Comparison of ENCODE assay signal across 8 mouse cellular contexts in genomic region chr4:151044944-151045570, GRCm38 (mm10). TPM values are rescaled to one million over a fixed set of nuclear protein-coding genes. Genes with fewer than 3 reads are reported as not detected.
DNase-seq lines count a peak whose midpoint lies in the region; ATAC-seq lines count a peak whose summit lies in the region.

No protein-coding gene starts in this region.

- peak overlapping the region; percentile 66 for H3K4me3 ChIP-seq in lung, embryonic 16.5 days (ENCODE audit: low read length)
- H3K4me3 ChIP-seq in embryonic facial prominence, embryonic 10.5 days = peak overlapping the region; percentile 71
- H3K4me3 ChIP-seq in heart, embryonic 15.5 days = peak overlapping the region; percentile 59
- peak overlapping the region; percentile 63 for H3K4me3 ChIP-seq in limb, embryonic 12.5 days (replicated peaks)

- ATAC-seq in lung, embryonic 16.5 days (ENCODE audit: low read depth) = no peak; the same call in 1 of the 2 replicates
- no peak for ATAC-seq in heart, embryonic 15.5 days (replicated peaks; ENCODE audit: insufficient number of reproducible peaks, insufficient read depth, low FRiP score, low read depth)
- no peak for ATAC-seq in limb, embryonic 12.5 days (ENCODE audit: insufficient number of reproducible peaks, insufficient read depth, low FRiP score, low TSS enrichment, low read depth)

- peak overlapping the region; percentile 42; the same call in 1 of the 2 replicates for H3K27ac ChIP-seq in lung, embryonic 16.5 days (ENCODE audit: low read length)
- H3K27ac ChIP-seq in embryonic facial prominence, embryonic 10.5 days (replicated peaks) = peak overlapping the region; percentile 83
- H3K27ac ChIP-seq in heart, embryonic 15.5 days = peak overlapping the region; percentile 20; the same call in 1 of the 2 replicates
- 0 out of 2 replicates have a peak overlapping the region, but pooled peaks have one; percentile 12 for H3K27ac ChIP-seq in limb, embryonic 12.5 days

- WGBS in lung, embryonic 16.5 days = 4% methylated on average over 21 of the region's 21 CpGs
- WGBS in embryonic facial prominence, embryonic 10.5 days = 6% methylated on average over 21 of the region's 21 CpGs
- 5% methylated on average over 21 of the region's 21 CpGs for WGBS in heart, embryonic 15.5 days
- WGBS in limb, embryonic 12.5 days = 4% methylated on average over 21 of the region's 21 CpGs

- peak overlapping the region; percentile 59 for H3K9ac ChIP-seq in lung, embryonic 16.5 days (ENCODE audit: low read length)
- peak overlapping the region; percentile 35; the same call in 1 of the 2 replicates for H3K9ac ChIP-seq in heart, embryonic 15.5 days
- peak overlapping the region; percentile 37; the same call in 1 of the 2 replicates for H3K9ac ChIP-seq in limb, embryonic 12.5 days (replicated peaks)

- H3K36me3 ChIP-seq in lung, embryonic 16.5 days (ENCODE audit: control insufficient read depth, insufficient read depth, low read length) = peaks cover 8% of the 10 kb centered on the region; the same call in 1 of the 2 replicates
- H3K36me3 ChIP-seq in embryonic facial prominence, embryonic 10.5 days (replicated peaks) = peaks cover 36% of the 10 kb centered on the region
- H3K36me3 ChIP-seq in heart, embryonic 15.5 days = peaks cover 31% of the 10 kb centered on the region; the same call in 1 of the 2 replicates
- H3K36me3 ChIP-seq in limb, embryonic 12.5 days = peaks cover 36% of the 10 kb centered on the region

- no peaks in the 10 kb centered on the region for H3K9me3 ChIP-seq in lung, embryonic 16.5 days (ENCODE audit: control insufficient read depth, low read length)
- no peaks in the 10 kb centered on the region for H3K9me3 ChIP-seq in embryonic facial prominence, embryonic 10.5 days
- H3K9me3 ChIP-seq in heart, embryonic 15.5 days (replicated peaks) = no peaks in the 10 kb centered on the region
- H3K9me3 ChIP-seq in limb, embryonic 12.5 days = no peaks in the 10 kb centered on the region

- no peak for DNase-seq in lung, postnatal 14 days
- no peak for DNase-seq in embryonic facial prominence, embryonic 10.5 days (ENCODE audit: low spot score)
- DNase-seq in right cerebral cortex, postnatal 36 days (ENCODE audit: low spot score in 2 of 2) = peak; percentile 45 to 75
- DNase-seq in adrenal gland, postnatal 14 days = no peak
- DNase-seq in thymus, postnatal 14 days = no peak

- H3K4me2 ChIP-seq in lung, embryonic 16.5 days (ENCODE audit: low read depth, low read length) = peak overlapping the region; percentile 76
- peak overlapping the region; percentile 99 for H3K4me2 ChIP-seq in heart, embryonic 15.5 days
- H3K4me2 ChIP-seq in limb, embryonic 12.5 days = peak overlapping the region; percentile 99

- H3K4me1 ChIP-seq in lung, embryonic 16.5 days (replicated peaks; ENCODE audit: control insufficient read depth, insufficient read depth, low read length) = peaks cover 8% of the 10 kb centered on the region
- H3K4me1 ChIP-seq in embryonic facial prominence, embryonic 10.5 days = peaks cover 20% of the 10 kb centered on the region
- H3K4me1 ChIP-seq in heart, embryonic 15.5 days (replicated peaks) = peaks cover 24% of the 10 kb centered on the region
- H3K4me1 ChIP-seq in limb, embryonic 12.5 days (replicated peaks) = peaks cover 14% of the 10 kb centered on the region

- no peaks in the 10 kb centered on the region for H3K27me3 ChIP-seq in lung, embryonic 16.5 days (ENCODE audit: control insufficient read depth, insufficient read depth, low read depth, low read length)
- H3K27me3 ChIP-seq in embryonic facial prominence, embryonic 10.5 days (replicated peaks; ENCODE audit: low read depth, poor library complexity, severe bottlenecking) = 0 out of 2 replicates have a peak, but pooled peaks cover 8% of the 10 kb centered on the region
- H3K27me3 ChIP-seq in heart, embryonic 15.5 days = no peaks in the 10 kb centered on the region
- H3K27me3 ChIP-seq in limb, embryonic 12.5 days = no peaks in the 10 kb centered on the region

RNA-seq across cellular contexts. Expression of gene Per3, which starts 0.6 kb away (rescaled TPM):
- polyA plus RNA-seq in lung, embryonic 16.5 days (2015; fragmentation: Nextera tagmentation; extraction: Ambion mirVana) = 9.2 and 11.2 TPM in 2 replicates
- polyA plus RNA-seq in embryonic facial prominence, embryonic 10.5 days (2016; fragmentation: Nextera tagmentation; extraction: Ambion mirVana) = 7.8 TPM in 2 replicates
- polyA plus RNA-seq in heart, embryonic 15.5 days (2015; fragmentation: Nextera tagmentation; extraction: Ambion mirVana) = 5.7 and 6.6 TPM in 2 replicates
- 8.0 and 8.1 TPM in 2 replicates for polyA plus RNA-seq in limb, embryonic 12.5 days (2016; fragmentation: Nextera tagmentation; extraction: Ambion mirVana)
- total RNA-seq in adrenal gland, postnatal 14 days (2021) = 22.3 and 24.3 TPM in 2 replicates

RNA-seq across cellular contexts. Expression of gene Vamp3, which starts 12.7 kb away (rescaled TPM):
- polyA plus RNA-seq in lung, embryonic 16.5 days (2015; fragmentation: Nextera tagmentation; extraction: Ambion mirVana) = 131 and 140 TPM in 2 replicates
- polyA plus RNA-seq in embryonic facial prominence, embryonic 10.5 days (2016; fragmentation: Nextera tagmentation; extraction: Ambion mirVana) = 105 and 110 TPM in 2 replicates
- polyA plus RNA-seq in heart, embryonic 15.5 days (2015; fragmentation: Nextera tagmentation; extraction: Ambion mirVana) = 88.0 and 98.5 TPM in 2 replicates
- polyA plus RNA-seq in limb, embryonic 12.5 days (2016; fragmentation: Nextera tagmentation; extraction: Ambion mirVana) = 100 and 101 TPM in 2 replicates
- 83.9 and 85.7 TPM in 2 replicates for total RNA-seq in adrenal gland, postnatal 14 days (2021)

RNA-seq across cellular contexts. Expression of gene Gm13090, which starts 44.3 kb away (rescaled TPM):
- not detected in 2 replicates for polyA plus RNA-seq in lung, embryonic 16.5 days (2015; fragmentation: Nextera tagmentation; extraction: Ambion mirVana)
- not detected in 2 replicates for polyA plus RNA-seq in embryonic facial prominence, embryonic 10.5 days (2016; fragmentation: Nextera tagmentation; extraction: Ambion mirVana)
- not detected in 2 replicates for polyA plus RNA-seq in heart, embryonic 15.5 days (2015; fragmentation: Nextera tagmentation; extraction: Ambion mirVana)
- not detected in 2 replicates for polyA plus RNA-seq in limb, embryonic 12.5 days (2016; fragmentation: Nextera tagmentation; extraction: Ambion mirVana)
- not detected in 2 replicates for total RNA-seq in adrenal gland, postnatal 14 days (2021)

RNA-seq across cellular contexts. Expression of gene Uts2, which starts 48.2 kb away (rescaled TPM):
- not detected in 2 replicates for polyA plus RNA-seq in lung, embryonic 16.5 days (2015; fragmentation: Nextera tagmentation; extraction: Ambion mirVana)
- polyA plus RNA-seq in embryonic facial prominence, embryonic 10.5 days (2016; fragmentation: Nextera tagmentation; extraction: Ambion mirVana) = not detected in 2 replicates
- polyA plus RNA-seq in heart, embryonic 15.5 days (2015; fragmentation: Nextera tagmentation; extraction: Ambion mirVana) = not detected in 2 replicates
- not detected in 2 replicates for polyA plus RNA-seq in limb, embryonic 12.5 days (2016; fragmentation: Nextera tagmentation; extraction: Ambion mirVana)
- not detected in 2 replicates for total RNA-seq in adrenal gland, postnatal 14 days (2021)

Comparison
In these comparisons a context has a peak if more than half of its experiments do, and no peak if none do; other contexts are left out.
1. H3K27ac ChIP-seq: peak in every context shown above with its lines; median percentile 83 in embryonic facial prominence, embryonic 10.5 days; 42 in lung, embryonic 16.5 days; 20 in heart, embryonic 15.5 days; 12 in limb, embryonic 12.5 days.
2. DNase-seq: peak in right cerebral cortex, postnatal 36 days (2 of 2); none in lung, postnatal 14 days (single experiment), embryonic facial prominence, embryonic 10.5 days (single experiment), adrenal gland, postnatal 14 days (single experiment) and thymus, postnatal 14 days (single experiment).
3. Peak in every context shown above with its lines, with median percentiles within 50 percentile points of each other: H3K4me2 ChIP-seq, H3K4me3 ChIP-seq and H3K9ac ChIP-seq.